Comparison of ENCODE assay signal across 25 mouse cellular contexts in genomic region chr11:95133321-95133720, GRCm38 (mm10). TPM values are rescaled to one million over a fixed set of nuclear protein-coding genes. Genes with fewer than 3 reads are reported as not detected.
DNase-seq lines count a peak whose midpoint lies in the region; TF ChIP-seq lines count a peak whose summit lies in the region.
"Had no signal": no experiment of that assay in that cellular context is flagged by ENCODE, and none has a peak within 500 bp of the region (broad histone marks: within the 10 kb centered on the region; RNA-seq: fewer than 3 reads in every experiment).

No protein-coding gene starts in this region.

- H3K4me1 ChIP-seq in CH12.LX (ENCODE audit: control insufficient read depth in 1 of 2, insufficient read depth in 2 of 2), result 0 out of 4 replicates have a peak, but pooled peaks cover 0 to 3% of the 10 kb centered on the region in 2 experiments
- H3K4me1 ChIP-seq in heart, adult 2 months (ENCODE audit: control insufficient read depth, insufficient read depth, low read length), result no peaks in the 10 kb centered on the region

- TF ChIP-seq RAD21 in CH12.LX (IDR thresholded peaks at IDR 0.05; ENCODE audit: low read depth, low read length), result no peak

- H3K36me3 ChIP-seq in CH12.LX (replicated peaks in 1 of 2; ENCODE audit: control insufficient read depth in 1 of 2, insufficient read depth in 1 of 2, low read length in 1 of 2), result no peaks in the 10 kb centered on the region
- no peaks in the 10 kb centered on the region for H3K36me3 ChIP-seq in heart, adult 2 months (ENCODE audit: control insufficient read depth, insufficient read depth, low read length)
- H3K36me3 ChIP-seq: embryonic facial prominence, embryonic 13.5 days; forebrain, embryonic 12.5 days; heart, embryonic 10.5 days; hindbrain, embryonic 13.5 days; intestine, embryonic 15.5 days had no signal

- H3K4me2 ChIP-seq in CH12.LX (ENCODE audit: insufficient read depth, low read depth, poor library complexity, severe bottlenecking), result no peak overlapping the region
- H3K4me2 ChIP-seq: embryonic facial prominence, embryonic 13.5 days; forebrain, embryonic 12.5 days; hindbrain, embryonic 13.5 days; intestine, embryonic 15.5 days had no signal

- H3K9me3 ChIP-seq in CH12.LX (replicated peaks; ENCODE audit: low read length), result no peaks in the 10 kb centered on the region
- H3K9me3 ChIP-seq: embryonic facial prominence, embryonic 13.5 days; forebrain, embryonic 12.5 days; heart, embryonic 10.5 days; hindbrain, embryonic 13.5 days; intestine, embryonic 15.5 days had no signal

- in situ Hi-C loops in CH12.LX (cut with MboI; ENCODE audit: low pct_ligation_motif_present, low pct_unique_long_range_greater_than_20kb, low sequenced_read_pairs), result no loop called here

- 0 out of 4 replicates have a peak, but pooled peaks of 1 of the 2 experiments have one; percentile 2 for TF ChIP-seq CTCF in CH12.LX (conservative IDR thresholded peaks at IDR 0.05 in 1 of 2, IDR thresholded peaks at IDR 0.05 in 1 of 2; ENCODE audit: low read depth in 2 of 2, low read length in 2 of 2)
- TF ChIP-seq CTCF in heart, adult 2 months (IDR thresholded peaks at IDR 0.05), result no peak

- H3K9ac ChIP-seq in CH12.LX (ENCODE audit: insufficient read depth, low read depth), result no peak overlapping the region
- H3K9ac ChIP-seq in heart, adult 2 months (ENCODE audit: low read depth, low read length), result no peak overlapping the region
- H3K9ac ChIP-seq: embryonic facial prominence, embryonic 13.5 days; forebrain, embryonic 12.5 days; hindbrain, embryonic 13.5 days; intestine, embryonic 15.5 days had no signal

- WGBS in heart, adult 2 months, result 48% methylated on average over 6 of the region's 6 CpGs

- H3K27me3 ChIP-seq in CH12.LX (replicated peaks), result peaks cover 92% of the 10 kb centered on the region
- peaks cover 2% of the 10 kb centered on the region; the same call in 1 of the 2 replicates for H3K27me3 ChIP-seq in heart, adult 2 months (ENCODE audit: control insufficient read depth, insufficient read depth, low read length)

- intact Hi-C loops in left cerebral cortex, postnatal 25 days (cut with DNase I), result no loop called here
- intact Hi-C loops in heart, adult 2 months (cut with DNase I), result no loop called here

- H3K79me2 ChIP-seq in CH12.LX (replicated peaks; ENCODE audit: control insufficient read depth, extremely low read depth, insufficient read depth, poor library complexity, severe bottlenecking), result no peaks in the 10 kb centered on the region
- no peaks in the 10 kb centered on the region for H3K79me2 ChIP-seq in heart, adult 2 months (replicated peaks; ENCODE audit: control insufficient read depth, insufficient read depth, low read length)

- dilution Hi-C loops in CH12.LX (cut with MboI; ENCODE audit: extremely low pct_ligation_motif_present, extremely low pct_unique_long_range_greater_than_20kb, low sequenced_read_pairs), result loop anchor here (25.0 kb wide), 1 partner anchor 104 kb away; no protein-coding TSS in a partner anchor

- TF ChIP-seq EP300 in CH12.LX (IDR thresholded peaks at IDR 0.05; ENCODE audit: low read length), result no peak
- no peak for TF ChIP-seq EP300 in heart, adult 2 months (IDR thresholded peaks at IDR 0.05; ENCODE audit: insufficient read depth, low read depth, low read length)

- no peak overlapping the region for H3K27ac ChIP-seq in CH12.LX (ENCODE audit: insufficient read depth, low read depth)
- no peak overlapping the region for H3K27ac ChIP-seq in heart, adult 2 months
- H3K27ac ChIP-seq: embryonic facial prominence, embryonic 13.5 days; forebrain, embryonic 12.5 days; heart, embryonic 10.5 days; hindbrain, embryonic 13.5 days; hindbrain, postnatal 0 days; intestine, embryonic 15.5 days had no signal

- DNase-seq in thymus, postnatal 0 days (ENCODE audit: low spot score), result peak; percentile 63
- no peak for DNase-seq in thymus, postnatal 25 days
- DNase-seq in CH12.LX (ENCODE audit: extremely low read depth), result peak; percentile 28
- DNase-seq in ZHBTc4 (ENCODE audit: low read depth, low spot score), result peak; percentile 45
- peak; percentile 59 for DNase-seq in induced T-regulatory cell, adult 2 months (ENCODE audit: low read depth)
- no peak for DNase-seq in left cerebral cortex, postnatal 25 days (ENCODE audit: low spot score in 2 of 2)
- DNase-seq in heart, adult 2 months, result no peak
- DNase-seq in gastrocnemius, adult 8-10 months (ENCODE audit: low spot score in 2 of 2), result no peak
- DNase-seq: adrenal gland, postnatal 10 days; cerebellum, adult 11 months; cerebellum, adult 9-10 months; cerebellum, postnatal 25 days; gastrocnemius, postnatal 25 days; heart, adult 11 months; heart, postnatal 10 days; heart, postnatal 4 days had no signal

- no peak for TF ChIP-seq POLR2A in CH12.LX (IDR thresholded peaks at IDR 0.05; ENCODE audit: low read depth, low read length)
- TF ChIP-seq POLR2A in heart, adult 2 months (IDR thresholded peaks at IDR 0.05; ENCODE audit: insufficient read depth, low read depth, low read length), result no peak

- H3K4me3 ChIP-seq in CH12.LX (replicated peaks in 1 of 3; ENCODE audit: low read depth in 2 of 3, low read length in 2 of 3, poor library complexity in 1 of 3), result no peak overlapping the region
- no peak overlapping the region for H3K4me3 ChIP-seq in heart, adult 2 months
- H3K4me3 ChIP-seq: embryonic facial prominence, embryonic 13.5 days; forebrain, embryonic 12.5 days; heart, embryonic 10.5 days; hindbrain, embryonic 13.5 days; intestine, embryonic 15.5 days had no signal

TF ChIP-seq in CH12.LX, 34 proteins besides CTCF, POLR2A, EP300 and RAD21:
- no peak for TF ChIP-seq MYC (IDR thresholded peaks at IDR 0.05; ENCODE audit: low read depth, low read length)
- 0 out of 2 replicates have a peak, but pooled peaks have one; percentile 28 for TF ChIP-seq ELF1 (IDR thresholded peaks at IDR 0.05; ENCODE audit: low read depth, low read length)

RNA-seq across cellular contexts. Expression of gene Dlx4, which starts 12.7 kb away (rescaled TPM):
- 0.17 and 0.21 TPM in 2 replicates for polyA plus RNA-seq in thymus, postnatal 0 days (2015; fragmentation: Nextera tagmentation; extraction: Ambion mirVana)
- total RNA-seq in CH12.LX (2012; rRNA removed) (0.21 and 0.25 TPM in 2 replicates), CH12.LX (2014; rRNA removed) (not detected in 2 replicates)
- not detected in 2 replicates for polyA plus RNA-seq in CH12.LX (2012; ENCODE audit: insufficient read length, low read depth)
- not detected for total RNA-seq in left cerebral cortex, postnatal 25 days (2021)
- total RNA-seq in heart, adult 2 months (2021), result not detected
- 0.04 TPM in 1 of 2 replicates, not detected in the other for polyA plus RNA-seq in heart, adult 2 months (2012; rRNA removed)
- not detected for total RNA-seq in gastrocnemius, adult 8-10 months (2022)
- total RNA-seq: gastrocnemius, postnatal 25 days; heart, postnatal 4 days had no signal
- polyA plus RNA-seq: forebrain, embryonic 16.5 days; frontal cortex, adult 2 months; heart, embryonic 14.5 days; hindbrain, embryonic 13.5 days had no signal

RNA-seq across cellular contexts. Expression of gene Dlx3, which starts 13.4 kb away (rescaled TPM):
- 0.33 and 0.45 TPM in 2 replicates for polyA plus RNA-seq in thymus, postnatal 0 days (2015; fragmentation: Nextera tagmentation; extraction: Ambion mirVana)
- total RNA-seq in CH12.LX (2012; rRNA removed), result 0.21 and 0.55 TPM in 2 replicates
- total RNA-seq in CH12.LX (2014; rRNA removed), result 0.08 TPM in 2 replicates
- 0.17 and 0.22 TPM in 2 replicates for polyA plus RNA-seq in CH12.LX (2012; ENCODE audit: insufficient read length, low read depth)
- total RNA-seq in left cerebral cortex, postnatal 25 days (2021), result not detected
- total RNA-seq in heart, adult 2 months (2021), result not detected
- polyA plus RNA-seq in heart, adult 2 months (2012; rRNA removed), result not detected in 2 replicates
- total RNA-seq in gastrocnemius, adult 8-10 months (2022), result not detected
- total RNA-seq: gastrocnemius, postnatal 25 days; heart, postnatal 10 days; heart, postnatal 4 days had no signal
- polyA plus RNA-seq: frontal cortex, adult 2 months; heart, embryonic 14.5 days had no signal

RNA-seq across cellular contexts. Expression of gene Itga3, which starts 56.7 kb away (rescaled TPM):
- polyA plus RNA-seq in thymus, postnatal 0 days (2015; fragmentation: Nextera tagmentation; extraction: Ambion mirVana), result 6.2 and 7.0 TPM in 2 replicates
- total RNA-seq in CH12.LX (2012; rRNA removed) (34.9 and 53.0 TPM in 2 replicates), CH12.LX (2014; rRNA removed) (5.5 and 5.8 TPM in 2 replicates)
- 8.3 and 9.0 TPM in 2 replicates for polyA plus RNA-seq in CH12.LX (2012; ENCODE audit: insufficient read length, low read depth)
- total RNA-seq in left cerebral cortex, postnatal 25 days (2021), result 10 to 100 TPM; 13.8 to 14.5 TPM
- total RNA-seq in heart, adult 2 months (2021), result 10 to 100 TPM; 10.4 to 10.6 TPM
- polyA plus RNA-seq in heart, adult 2 months (2012; rRNA removed), result 11.4 and 13.8 TPM in 2 replicates
- total RNA-seq in gastrocnemius, adult 8-10 months (2022), result 1 to 10 TPM; 3.6 to 5.3 (median 4.1) TPM

Comparison
In these comparisons a context has a peak if more than half of its experiments do, and no peak if none do; other contexts are left out.
1. DNase-seq: peak in thymus, postnatal 0 days (single experiment), CH12.LX (single experiment), ZHBTc4 (single experiment) and induced T-regulatory cell, adult 2 months (single experiment); none in thymus, postnatal 25 days (single experiment), left cerebral cortex, postnatal 25 days (0 of 2), heart, adult 2 months (0 of 2) and gastrocnemius, adult 8-10 months (0 of 2).